In the genomic region with DNA sequence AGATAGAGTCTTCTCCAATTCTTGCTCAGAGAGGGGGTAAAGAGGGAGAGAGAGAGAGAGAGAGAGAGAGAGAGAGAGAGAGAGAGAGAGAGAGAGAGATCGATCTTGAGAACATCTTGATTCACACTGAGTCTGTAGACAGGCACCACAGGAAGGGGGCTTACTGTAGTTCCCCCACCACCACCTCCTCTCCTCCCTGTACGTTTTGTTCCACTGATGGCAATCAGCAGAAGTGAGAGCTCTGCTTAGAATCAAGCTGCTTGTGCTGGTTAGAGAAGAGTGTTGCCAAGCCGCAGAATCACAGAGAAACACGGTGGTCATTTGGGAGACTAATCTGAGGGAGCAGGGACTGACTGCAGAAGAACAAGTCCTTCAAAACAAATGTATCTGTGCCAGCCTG, we compare ENCODE assay signal across 16 mouse cellular contexts. TPM values are rescaled to one million over a fixed set of nuclear protein-coding genes. Genes with fewer than 3 reads are reported as not detected.
DNase-seq lines count a peak whose midpoint lies in the region; ATAC-seq and TF ChIP-seq lines count a peak whose summit lies in the region.
"Had no signal": no experiment of that assay in that cellular context is flagged by ENCODE, and none has a peak within 500 bp of the region (broad histone marks: within the 10 kb centered on the region; RNA-seq: fewer than 3 reads in every experiment).

No protein-coding gene starts in this region.

- H3K4me1 ChIP-seq in forebrain, embryonic 14.5 days (ENCODE audit: control insufficient read depth, insufficient read depth, low read length): peaks cover 8% of the 10 kb centered on the region; the same call in 1 of the 2 replicates
- H3K4me1 ChIP-seq in forebrain, embryonic 11.5 days (replicated peaks; ENCODE audit: control insufficient read depth, insufficient read depth, low read length): peaks cover 3% of the 10 kb centered on the region; the same call in 1 of the 2 replicates
- H3K4me1 ChIP-seq in hindbrain, postnatal 0 days (ENCODE audit: insufficient read depth, low read length): peaks cover 9% of the 10 kb centered on the region; the same call in 1 of the 2 replicates
- H3K4me1 ChIP-seq in neural tube, embryonic 15.5 days: peaks cover 30% of the 10 kb centered on the region
- H3K4me1 ChIP-seq in kidney, embryonic 15.5 days: peaks cover 13% of the 10 kb centered on the region

- TF ChIP-seq CTCF in hindbrain, postnatal 0 days (IDR thresholded peaks at IDR 0.05; ENCODE audit: low read depth): no peak

- ATAC-seq in forebrain, embryonic 14.5 days: no peak
- ATAC-seq in forebrain, embryonic 11.5 days (replicated peaks; ENCODE audit: low FRiP score): no peak
- no peak for ATAC-seq in hindbrain, postnatal 0 days
- no peak for ATAC-seq in neural tube, embryonic 15.5 days (ENCODE audit: low FRiP score)
- no peak for ATAC-seq in kidney, embryonic 15.5 days (replicated peaks; ENCODE audit: low FRiP score)

- DNase-seq in forebrain, embryonic 14.5 days (ENCODE audit: low spot score): no peak
- no peak for DNase-seq in forebrain, embryonic 11.5 days (ENCODE audit: low spot score)
- peak; percentile 9 for DNase-seq in retina, postnatal 1 day
- DNase-seq in retina, embryonic 14.5 days (ENCODE audit: low spot score): no peak
- DNase-seq in hindbrain, postnatal 0 days (ENCODE audit: low spot score): peak; percentile 20
- DNase-seq in right cerebral cortex, adult 2 months (ENCODE audit: low spot score in 2 of 2): no peak
- DNase-seq: B cell, adult 2 months; cerebellum, adult 9-10 months; gastrocnemius, postnatal 14 days had no signal

- 73% methylated on average over 4 of the region's 4 CpGs for WGBS in forebrain, embryonic 14.5 days
- 77% methylated on average over 4 of the region's 4 CpGs for WGBS in forebrain, embryonic 11.5 days
- 36% methylated on average over 4 of the region's 4 CpGs for WGBS in hindbrain, postnatal 0 days
- 55% methylated on average over 4 of the region's 4 CpGs for WGBS in neural tube, embryonic 15.5 days
- 55% methylated on average over 4 of the region's 4 CpGs for WGBS in kidney, embryonic 15.5 days

- no peaks in the 10 kb centered on the region for H3K9me3 ChIP-seq in forebrain, embryonic 14.5 days (replicated peaks; ENCODE audit: control insufficient read depth, low read length)
- no peaks in the 10 kb centered on the region for H3K9me3 ChIP-seq in forebrain, embryonic 11.5 days (ENCODE audit: control insufficient read depth, low read length)
- H3K9me3 ChIP-seq in hindbrain, postnatal 0 days (ENCODE audit: low read length): no peaks in the 10 kb centered on the region
- no peaks in the 10 kb centered on the region for H3K9me3 ChIP-seq in neural tube, embryonic 15.5 days (replicated peaks)
- no peaks in the 10 kb centered on the region for H3K9me3 ChIP-seq in kidney, embryonic 15.5 days (replicated peaks)
- H3K9me3 ChIP-seq: limb, embryonic 15.5 days; lung, embryonic 15.5 days had no signal

- no peak overlapping the region for H3K27ac ChIP-seq in forebrain, embryonic 14.5 days (ENCODE audit: low read depth, low read length)
- no peak overlapping the region for H3K27ac ChIP-seq in forebrain, embryonic 11.5 days (ENCODE audit: low read depth, low read length)
- peak overlapping the region; percentile 87 for H3K27ac ChIP-seq in hindbrain, postnatal 0 days
- peak overlapping the region; percentile 88 for H3K27ac ChIP-seq in neural tube, embryonic 15.5 days (replicated peaks)
- no peak overlapping the region for H3K27ac ChIP-seq in kidney, embryonic 15.5 days
- H3K27ac ChIP-seq: limb, embryonic 15.5 days; lung, embryonic 15.5 days had no signal

- H3K27me3 ChIP-seq in forebrain, embryonic 14.5 days (replicated peaks; ENCODE audit: control insufficient read depth, insufficient read depth, low read length): no peaks in the 10 kb centered on the region
- no peaks in the 10 kb centered on the region for H3K27me3 ChIP-seq in forebrain, embryonic 11.5 days (ENCODE audit: control insufficient read depth, insufficient read depth, low read length)
- H3K27me3 ChIP-seq in hindbrain, postnatal 0 days (ENCODE audit: insufficient read depth, low read length): no peaks in the 10 kb centered on the region
- H3K27me3 ChIP-seq in neural tube, embryonic 15.5 days (replicated peaks): no peaks in the 10 kb centered on the region
- 0 out of 2 replicates have a peak, but pooled peaks cover 7% of the 10 kb centered on the region for H3K27me3 ChIP-seq in kidney, embryonic 15.5 days
- H3K27me3 ChIP-seq: limb, embryonic 15.5 days had no signal

- H3K4me2 ChIP-seq in forebrain, embryonic 14.5 days (ENCODE audit: low read length): 0 out of 2 replicates have a peak overlapping the region, but pooled peaks have one; percentile 3
- no peak overlapping the region for H3K4me2 ChIP-seq in forebrain, embryonic 11.5 days (ENCODE audit: low read depth, low read length, severe bottlenecking)
- peak overlapping the region; percentile 57 for H3K4me2 ChIP-seq in hindbrain, postnatal 0 days (ENCODE audit: low read depth, low read length)
- H3K4me2 ChIP-seq in neural tube, embryonic 15.5 days: peak overlapping the region; percentile 61
- H3K4me2 ChIP-seq in kidney, embryonic 15.5 days: no peak overlapping the region
- H3K4me2 ChIP-seq: heart, embryonic 11.5 days; limb, embryonic 15.5 days; lung, embryonic 15.5 days had no signal

- H3K36me3 ChIP-seq in forebrain, embryonic 14.5 days (ENCODE audit: control insufficient read depth, insufficient read depth, low read length): no peaks in the 10 kb centered on the region
- H3K36me3 ChIP-seq in forebrain, embryonic 11.5 days (ENCODE audit: control insufficient read depth, insufficient read depth, low read length): no peaks in the 10 kb centered on the region
- H3K36me3 ChIP-seq in hindbrain, postnatal 0 days (ENCODE audit: insufficient read depth, low read length): no peaks in the 10 kb centered on the region
- no peaks in the 10 kb centered on the region for H3K36me3 ChIP-seq in neural tube, embryonic 15.5 days
- no peaks in the 10 kb centered on the region for H3K36me3 ChIP-seq in kidney, embryonic 15.5 days
- H3K36me3 ChIP-seq: limb, embryonic 15.5 days; lung, embryonic 15.5 days had no signal

- H3K9ac ChIP-seq in forebrain, embryonic 14.5 days (ENCODE audit: low read length): no peak overlapping the region
- no peak overlapping the region for H3K9ac ChIP-seq in forebrain, embryonic 11.5 days (ENCODE audit: low read length)
- H3K9ac ChIP-seq in hindbrain, postnatal 0 days (replicated peaks; ENCODE audit: low read length): peak overlapping the region; percentile 19; the same call in 1 of the 2 replicates
- H3K9ac ChIP-seq in neural tube, embryonic 15.5 days (replicated peaks): peak overlapping the region; percentile 51
- no peak overlapping the region for H3K9ac ChIP-seq in kidney, embryonic 15.5 days
- H3K9ac ChIP-seq: limb, embryonic 15.5 days; lung, embryonic 15.5 days had no signal

- H3K4me3 ChIP-seq in forebrain, embryonic 14.5 days (ENCODE audit: low read depth, low read length): no peak overlapping the region
- no peak overlapping the region for H3K4me3 ChIP-seq in forebrain, embryonic 11.5 days (ENCODE audit: low read depth, low read length)
- peak overlapping the region; percentile 41 for H3K4me3 ChIP-seq in hindbrain, postnatal 0 days (ENCODE audit: low read length)
- peak overlapping the region; percentile 44 for H3K4me3 ChIP-seq in neural tube, embryonic 15.5 days (replicated peaks)
- no peak overlapping the region for H3K4me3 ChIP-seq in kidney, embryonic 15.5 days (replicated peaks)
- H3K4me3 ChIP-seq: limb, embryonic 15.5 days; lung, embryonic 15.5 days had no signal

RNA-seq across cellular contexts. Expression of a gene that starts 1.7 kb away (rescaled TPM):
- polyA plus RNA-seq in forebrain, embryonic 14.5 days (2014; fragmentation: Nextera tagmentation; extraction: Ambion mirVana): 2.6 and 3.6 TPM in 2 replicates
- 1.1 and 1.3 TPM in 2 replicates for polyA plus RNA-seq in forebrain, embryonic 11.5 days (2014; fragmentation: Nextera tagmentation; extraction: Ambion mirVana)
- 16.5 and 25.5 TPM in 2 replicates for total RNA-seq in hindbrain, postnatal 0 days (2014; rRNA removed)
- 12.0 and 12.4 TPM in 2 replicates for polyA plus RNA-seq in hindbrain, postnatal 0 days (2015; fragmentation: Nextera tagmentation; extraction: Ambion mirVana)
- polyA plus RNA-seq in neural tube, embryonic 15.5 days (2015; fragmentation: Nextera tagmentation; extraction: Ambion mirVana): 10.2 and 12.3 TPM in 2 replicates
- polyA plus RNA-seq in kidney, embryonic 15.5 days (2015; fragmentation: Nextera tagmentation; extraction: Ambion mirVana): 0.21 and 0.31 TPM in 2 replicates
- total RNA-seq: hematopoietic stem cell, adult 5-6 weeks; megakaryocyte progenitor cell, adult 5-6 weeks had no signal
- polyA plus RNA-seq: lung, embryonic 15.5 days had no signal

Comparison
In these comparisons a context has a peak if more than half of its experiments do, and no peak if none do; other contexts are left out.
1. DNase-seq: peak in retina, postnatal 1 day (single experiment) and hindbrain, postnatal 0 days (single experiment); none in forebrain, embryonic 14.5 days (single experiment), forebrain, embryonic 11.5 days (single experiment), retina, embryonic 14.5 days (single experiment) and right cerebral cortex, adult 2 months (0 of 2).
2. H3K4me2 ChIP-seq: peak in forebrain, embryonic 14.5 days (single experiment), hindbrain, postnatal 0 days (single experiment) and neural tube, embryonic 15.5 days (single experiment); none in forebrain, embryonic 11.5 days (single experiment) and kidney, embryonic 15.5 days (single experiment).
3. H3K27ac ChIP-seq: peak in hindbrain, postnatal 0 days (single experiment) and neural tube, embryonic 15.5 days (single experiment); none in forebrain, embryonic 14.5 days (single experiment), forebrain, embryonic 11.5 days (single experiment) and kidney, embryonic 15.5 days (single experiment).
4. H3K4me3 ChIP-seq: peak in hindbrain, postnatal 0 days (single experiment) and neural tube, embryonic 15.5 days (single experiment); none in forebrain, embryonic 14.5 days (single experiment), forebrain, embryonic 11.5 days (single experiment) and kidney, embryonic 15.5 days (single experiment).
5. H3K9ac ChIP-seq: peak in hindbrain, postnatal 0 days (single experiment) and neural tube, embryonic 15.5 days (single experiment); none in forebrain, embryonic 14.5 days (single experiment), forebrain, embryonic 11.5 days (single experiment) and kidney, embryonic 15.5 days (single experiment).